Mouse (Mus musculus): ENCODE measurements around the gene Tmem9b.

Tmem9b gene

GRCm38 (mm10) chr7:109752008-109752925 is at the start of gene Tmem9b:
Gene Tmem9b, minus strand, starts transcription at chr7:109752875.
- DNase-seq: peak; percentile 84 to 91

- DNase-seq: no peak
Observed at GRCm38 (mm10) chr7:109800626-109801025, 48.0 kb upstream of the Tmem9b start.

- no peak for DNase-seq
Observed at GRCm38 (mm10) chr7:109799168-109799567, 46.5 kb upstream of the Tmem9b start.

- DNase-seq: no peak
Observed at GRCm38 (mm10) chr7:109795564-109795963, 42.9 kb upstream of the Tmem9b start.

GRCm38 (mm10) chr7:109794556-109794955 is 41.9 kb upstream of the Tmem9b start:
- no peak for DNase-seq

DNA sequence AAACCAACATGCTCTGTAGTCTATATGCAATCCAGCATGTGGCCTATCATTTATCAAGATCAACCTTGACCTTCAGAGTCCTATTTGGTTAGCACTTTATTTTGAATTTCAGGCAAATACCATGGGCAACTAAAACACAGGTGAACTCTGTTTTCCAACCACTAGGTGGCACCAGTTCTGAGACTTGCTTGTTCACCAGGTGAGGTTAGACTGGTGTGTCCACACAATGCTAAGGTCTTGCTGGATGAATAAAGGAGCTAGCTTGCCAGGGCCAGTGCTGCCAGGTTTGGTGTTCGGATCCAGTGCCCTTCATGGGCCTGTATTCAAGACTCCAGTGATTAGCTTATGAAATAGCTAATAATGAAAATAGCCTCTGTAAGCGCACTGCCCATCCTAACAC is 40.1 kb upstream of the Tmem9b start:
- DNase-seq: peak; percentile 58 to 71

DNA sequence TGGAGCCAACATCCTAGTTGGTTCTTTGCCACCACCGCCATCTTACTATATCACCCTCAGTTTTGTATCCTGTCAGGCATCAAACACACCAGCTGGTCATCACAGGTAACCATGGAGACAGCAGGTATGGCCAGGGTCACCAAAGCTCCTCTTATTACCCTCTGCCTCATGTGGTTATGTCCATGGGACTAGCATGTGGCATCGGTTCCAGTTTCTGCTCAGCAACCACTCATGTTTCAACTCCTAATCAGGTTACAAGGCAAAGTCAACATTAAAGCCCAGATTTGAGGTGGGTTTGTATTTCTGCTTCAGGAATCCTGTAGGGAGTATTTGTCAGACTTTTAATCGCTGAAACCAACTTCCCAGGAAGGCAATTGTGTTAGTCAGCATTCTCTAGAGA is 38.1 kb upstream of the Tmem9b start:
- no peak for DNase-seq

DNA sequence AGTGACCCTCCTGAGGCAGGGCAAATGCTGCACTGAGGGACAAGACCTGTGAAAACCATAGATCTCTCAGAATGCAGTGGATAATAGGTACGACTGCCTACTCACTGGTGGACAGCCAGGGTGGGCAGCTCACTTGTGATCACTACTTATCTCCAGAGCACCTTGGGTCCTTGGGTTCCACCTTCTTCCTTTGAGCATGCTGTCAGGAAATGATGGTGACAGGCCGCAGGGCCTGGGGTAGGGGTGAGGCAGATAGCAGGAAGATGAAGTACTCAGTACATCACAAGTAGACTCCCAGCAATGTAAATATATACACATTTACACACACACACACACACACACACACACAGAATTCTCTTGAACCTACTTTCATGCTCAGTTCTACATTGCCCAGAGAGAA is 35.2 kb upstream of the Tmem9b start:
- no peak for DNase-seq

- peak in 1 of 2 experiments; percentile 29 for DNase-seq
Observed at GRCm38 (mm10) chr7:109783281-109783680, 30.6 kb upstream of the Tmem9b start.

- peak; percentile 82 to 87 for DNase-seq
Observed at GRCm38 (mm10) chr7:109781470-109782203, 29.0 kb upstream of the Tmem9b start, which contains the start of gene Nrip3. Gene Nrip3, minus strand, starts transcription at chr7:109782025.

- DNase-seq: no peak
Observed at GRCm38 (mm10) chr7:109781087-109781469, 28.4 kb upstream of the Tmem9b start.

GRCm38 (mm10) chr7:109772251-109772650 is 19.6 kb upstream of the Tmem9b start:
- DNase-seq: no peak

DNA sequence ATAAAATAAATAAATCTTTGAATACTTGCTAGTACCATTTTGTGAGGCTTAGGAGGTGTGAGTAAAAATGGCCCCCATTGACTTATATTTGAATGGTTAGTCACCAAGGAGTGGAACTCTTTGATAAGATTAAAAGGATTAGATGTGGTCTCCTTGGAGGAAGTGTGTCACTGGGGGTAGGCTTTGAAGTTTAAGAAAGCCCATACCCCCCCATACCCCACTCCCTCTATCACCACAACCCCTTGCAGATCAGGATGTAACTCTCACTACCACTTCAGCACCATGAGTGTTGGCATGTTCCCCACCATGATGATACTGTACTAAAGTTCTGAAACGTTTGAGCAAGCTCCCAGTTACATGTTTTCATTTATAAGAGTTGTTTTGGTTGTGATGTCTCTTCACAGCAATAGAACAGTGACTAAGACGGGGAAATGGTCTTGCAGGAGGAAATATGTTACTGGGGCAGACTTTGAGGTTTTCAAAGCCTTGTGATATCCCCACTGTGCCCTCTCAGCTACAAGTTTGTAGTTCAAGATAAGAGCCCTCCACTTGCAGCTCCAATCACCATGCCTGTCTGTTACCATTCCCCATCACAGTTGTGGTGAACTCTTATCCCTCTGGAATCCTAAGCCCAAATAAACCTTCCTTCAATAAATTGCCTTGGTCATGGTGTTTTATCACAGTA is 16.2 kb upstream of the Tmem9b start:
- no peak for DNase-seq

GRCm38 (mm10) chr7:109767575-109768350 is 15.1 kb upstream of the Tmem9b start:
- DNase-seq: no peak

GRCm38 (mm10) chr7:109764009-109764408 is 11.3 kb upstream of the Tmem9b start:
- no peak for DNase-seq

DNA sequence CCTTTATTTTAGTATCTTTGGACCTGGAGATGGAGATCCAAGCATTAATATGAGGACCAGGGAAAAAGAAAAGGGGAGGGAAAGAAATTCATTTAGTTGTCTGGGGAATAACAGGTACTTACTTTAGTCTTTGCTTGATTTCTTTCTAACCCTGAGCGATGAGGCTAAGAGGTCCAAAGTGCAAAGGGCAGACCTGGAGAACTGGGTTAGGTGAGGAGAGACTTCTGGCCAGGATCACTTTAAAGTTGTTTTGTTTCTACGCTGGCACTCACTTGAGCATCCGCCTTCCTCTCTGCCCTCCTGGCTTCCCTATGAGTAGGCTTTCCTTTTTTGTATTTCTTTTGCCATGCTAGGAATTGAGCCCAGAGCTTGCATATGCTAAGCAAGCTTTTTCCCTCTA is 3.6 kb upstream of the Tmem9b start:
- no peak for DNase-seq

- no peak for DNase-seq
Observed at GRCm38 (mm10) chr7:109754034-109754433, 1.4 kb upstream of the Tmem9b start.

- DNase-seq: peak; percentile 18 to 22
Observed at GRCm38 (mm10) chr7:109751427-109752007, 1.2 kb downstream of the Tmem9b start.

DNA sequence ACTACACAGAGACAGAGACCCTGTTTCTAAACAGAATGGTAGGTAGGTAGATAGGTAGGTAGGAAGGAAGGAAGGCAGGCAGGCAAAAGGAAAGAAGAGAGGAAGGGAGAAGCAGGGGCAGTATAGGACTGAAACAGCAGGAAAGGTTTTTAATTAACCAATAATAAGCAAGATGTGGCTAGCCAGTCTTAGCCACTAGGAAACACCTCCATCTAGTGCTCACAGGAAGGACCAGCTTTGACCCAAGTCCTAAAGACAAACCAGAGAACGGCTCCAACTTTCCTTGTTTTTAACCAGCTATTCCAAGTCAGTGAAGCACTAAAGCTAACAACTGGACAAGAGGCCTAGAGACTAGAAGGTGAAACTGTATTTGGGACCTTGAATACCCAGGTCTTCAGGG is 4.9 kb downstream of the Tmem9b start:
- DNase-seq: no peak

DNA sequence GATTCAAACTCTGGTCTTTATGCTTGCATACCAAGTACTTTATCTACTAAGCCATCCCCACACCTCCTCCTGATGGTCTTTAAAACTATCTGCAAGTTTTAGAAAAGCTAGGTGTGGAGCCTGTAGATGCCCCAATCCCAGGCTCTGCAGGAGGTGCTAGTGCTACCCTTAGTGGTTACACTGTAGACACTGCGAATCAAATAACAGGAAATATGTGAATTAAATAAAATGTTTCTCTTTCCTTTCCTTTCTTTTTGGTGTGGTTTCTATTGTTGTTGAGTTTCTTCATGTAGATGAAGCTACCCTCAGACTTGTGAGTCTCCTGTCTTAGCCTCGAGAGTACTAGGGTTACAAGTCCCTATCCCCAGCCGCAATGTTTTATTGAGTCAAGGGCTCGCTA is 11.0 kb downstream of the Tmem9b start:
- no peak for DNase-seq

GRCm38 (mm10) chr7:109741060-109741459 is 11.6 kb downstream of the Tmem9b start:
- no peak for DNase-seq

GRCm38 (mm10) chr7:109739822-109740370 is 12.8 kb downstream of the Tmem9b start:
- no peak for DNase-seq

Measured in kidney, postnatal 4 days (tissue).